Mouse (Mus musculus): ENCODE results near the gene Irgq. TPM values are rescaled to one million over a fixed set of nuclear protein-coding genes. Genes with fewer than 3 reads are reported as not detected.
A peak's percentile ranks its signal among the peaks of the same experiment; 100 is the strongest.

Irgq gene
- polyA plus RNA-seq, 1 experiment, result 12.3 TPM

- no peaks in the 10 kb centered on the region for H3K27me3 ChIP-seq (ENCODE audit: control insufficient read depth, insufficient read depth, low read length)
- H3K4me3 ChIP-seq (ENCODE audit: low read depth, low read length), result no peak overlapping the region
- TF ChIP-seq POLR2A (IDR thresholded peaks at IDR 0.05; ENCODE audit: low read depth, low read length) (no peak), CTCF (IDR thresholded peaks at IDR 0.05; ENCODE audit: extremely low read depth, insufficient read length, insufficient replicate concordance, low read depth, low read length) (no peak)
- no peaks in the 10 kb centered on the region for H3K4me1 ChIP-seq (ENCODE audit: control insufficient read depth, insufficient read depth, insufficient read length, low read length)
- WGBS, result 84% methylated on average over 4 of the region's 4 CpGs
- peaks cover 22% of the 10 kb centered on the region for H3K36me3 ChIP-seq (ENCODE audit: control insufficient read depth, insufficient read depth, low read length)
- no peak overlapping the region for H3K27ac ChIP-seq (ENCODE audit: insufficient read depth, low read depth, low read length)
Measured at GRCm38 (mm10) chr7:24563837-24564206, 33.3 kb downstream of the Irgq start.

- Histone ChIP-seq H3K36me3 (ENCODE audit: control insufficient read depth, insufficient read depth, low read length) (peaks cover 22% of the 10 kb centered on the region), H3K4me1 (ENCODE audit: control insufficient read depth, insufficient read depth, insufficient read length, low read length) (no peaks in the 10 kb centered on the region), H3K27ac (ENCODE audit: insufficient read depth, low read depth, low read length) (no peak overlapping the region), H3K4me3 (ENCODE audit: low read depth, low read length) (no peak overlapping the region), H3K27me3 (ENCODE audit: control insufficient read depth, insufficient read depth, low read length) (no peaks in the 10 kb centered on the region)
- 58% methylated on average over 6 of the region's 6 CpGs for WGBS
- TF ChIP-seq CTCF (IDR thresholded peaks at IDR 0.05; ENCODE audit: extremely low read depth, insufficient read length, insufficient replicate concordance, low read depth, low read length), result peak; percentile 87
- TF ChIP-seq POLR2A (IDR thresholded peaks at IDR 0.05; ENCODE audit: low read depth, low read length), result no peak
Measured at GRCm38 (mm10) chr7:24564607-24565265, 34.2 kb downstream of the Irgq start.

- no peak overlapping the region for H3K4me3 ChIP-seq (ENCODE audit: low read depth, low read length)
- 90% methylated on average over 11 of the region's 11 CpGs for whole genome bisulfite sequencing
- H3K36me3 ChIP-seq (ENCODE audit: control insufficient read depth, insufficient read depth, low read length), result peaks cover 19% of the 10 kb centered on the region
- no peaks in the 10 kb centered on the region for H3K4me1 ChIP-seq (ENCODE audit: control insufficient read depth, insufficient read depth, insufficient read length, low read length)
- no peak overlapping the region for H3K27ac ChIP-seq (ENCODE audit: insufficient read depth, low read depth, low read length)
- no peaks in the 10 kb centered on the region for H3K27me3 ChIP-seq (ENCODE audit: control insufficient read depth, insufficient read depth, low read length)
- TF ChIP-seq CTCF (IDR thresholded peaks at IDR 0.05; ENCODE audit: extremely low read depth, insufficient read length, insufficient replicate concordance, low read depth, low read length) (no peak), POLR2A (IDR thresholded peaks at IDR 0.05; ENCODE audit: low read depth, low read length) (no peak)
Measured at GRCm38 (mm10) chr7:24565627-24566026, 35.1 kb downstream of the Irgq start.

- H3K36me3 ChIP-seq (ENCODE audit: control insufficient read depth, insufficient read depth, low read length), result peaks cover 20% of the 10 kb centered on the region
- TF ChIP-seq POLR2A (IDR thresholded peaks at IDR 0.05; ENCODE audit: low read depth, low read length), result no peak
- no peak overlapping the region for H3K27ac ChIP-seq (ENCODE audit: insufficient read depth, low read depth, low read length)
- WGBS, result 94% methylated on average over 9 of the region's 9 CpGs
- H3K4me3 ChIP-seq (ENCODE audit: low read depth, low read length), result no peak overlapping the region
- H3K4me1 ChIP-seq (ENCODE audit: control insufficient read depth, insufficient read depth, insufficient read length, low read length), result no peaks in the 10 kb centered on the region
- H3K27me3 ChIP-seq (ENCODE audit: control insufficient read depth, insufficient read depth, low read length), result no peaks in the 10 kb centered on the region
Measured at GRCm38 (mm10) chr7:24566206-24566605, 35.7 kb downstream of the Irgq start.

GRCm38 (mm10) chr7:24568512-24568911 is 38.0 kb downstream of the Irgq start:
- Histone ChIP-seq H3K4me3 (ENCODE audit: low read depth, low read length) (no peak overlapping the region), H3K27ac (ENCODE audit: insufficient read depth, low read depth, low read length) (no peak overlapping the region), H3K36me3 (ENCODE audit: control insufficient read depth, insufficient read depth, low read length) (peaks cover 19% of the 10 kb centered on the region), H3K4me1 (ENCODE audit: control insufficient read depth, insufficient read depth, insufficient read length, low read length) (no peaks in the 10 kb centered on the region; the same call in 1 of the 2 replicates), H3K27me3 (ENCODE audit: control insufficient read depth, insufficient read depth, low read length) (no peaks in the 10 kb centered on the region)
- no peak for TF ChIP-seq POLR2A (IDR thresholded peaks at IDR 0.05; ENCODE audit: low read depth, low read length)
- no peak for TF ChIP-seq CTCF (IDR thresholded peaks at IDR 0.05; ENCODE audit: extremely low read depth, insufficient read length, insufficient replicate concordance, low read depth, low read length)
- WGBS, result 90% methylated on average over 4 of the region's 4 CpGs

- no peak overlapping the region for H3K27ac ChIP-seq (ENCODE audit: insufficient read depth, low read depth, low read length)
- TF ChIP-seq CTCF (IDR thresholded peaks at IDR 0.05; ENCODE audit: extremely low read depth, insufficient read length, insufficient replicate concordance, low read depth, low read length), result no peak
- no peak for TF ChIP-seq POLR2A (IDR thresholded peaks at IDR 0.05; ENCODE audit: low read depth, low read length)
- H3K27me3 ChIP-seq (ENCODE audit: control insufficient read depth, insufficient read depth, low read length), result no peaks in the 10 kb centered on the region
- H3K36me3 ChIP-seq (ENCODE audit: control insufficient read depth, insufficient read depth, low read length), result peaks cover 19% of the 10 kb centered on the region
- WGBS, result 77% methylated on average over 4 of the region's 4 CpGs
- H3K4me1 ChIP-seq (ENCODE audit: control insufficient read depth, insufficient read depth, insufficient read length, low read length), result peaks cover 9% of the 10 kb centered on the region
- H3K4me3 ChIP-seq (ENCODE audit: low read depth, low read length), result no peak overlapping the region
Measured at GRCm38 (mm10) chr7:24571071-24571470, 40.6 kb downstream of the Irgq start.

GRCm38 (mm10) chr7:24572455-24572854 is 42.0 kb downstream of the Irgq start:
- Histone ChIP-seq H3K4me3 (ENCODE audit: low read depth, low read length) (no peak overlapping the region), H3K27ac (ENCODE audit: insufficient read depth, low read depth, low read length) (no peak overlapping the region), H3K27me3 (ENCODE audit: control insufficient read depth, insufficient read depth, low read length) (no peaks in the 10 kb centered on the region), H3K4me1 (ENCODE audit: control insufficient read depth, insufficient read depth, insufficient read length, low read length) (peaks cover 9% of the 10 kb centered on the region), H3K36me3 (ENCODE audit: control insufficient read depth, insufficient read depth, low read length) (peaks cover 8% of the 10 kb centered on the region)
- WGBS, result 69% methylated on average over 5 of the region's 5 CpGs
- TF ChIP-seq CTCF (IDR thresholded peaks at IDR 0.05; ENCODE audit: extremely low read depth, insufficient read length, insufficient replicate concordance, low read depth, low read length) (peak; percentile 43; the same call in 1 of the 2 replicates), POLR2A (IDR thresholded peaks at IDR 0.05; ENCODE audit: low read depth, low read length) (no peak)

All from small intestine, adult 2 months (tissue).